Mouse (Mus musculus) layer of hippocampus, adult 9-10 months (tissue): ENCODE results near the gene Polr1d.

Experiments used
- DNase-seq: peaks from one replicate; pipeline ENCODE4 v3.0.0; 2022; ENCODE audit warnings: low spot score

The Polr1d gene

GRCm38 (mm10) chr5:147076799-147077165 lies at the start of gene Polr1d:
Gene Polr1d (plus strand): TSS chr5:147077050.
- no peak for DNase-seq

GRCm38 (mm10) chr5:147031281-147031680 lies 45.6 kb upstream of the Polr1d start:
- DNase-seq: no peak

- DNase-seq: no peak
These were observed 43.7 kb upstream of the Polr1d start for GRCm38 (mm10) chr5:147033155-147033554.

GRCm38 (mm10) chr5:147034283-147034682 lies 42.6 kb upstream of the Polr1d start:
- DNase-seq: no peak

GRCm38 (mm10) chr5:147035301-147035700 lies 41.5 kb upstream of the Polr1d start:
- no peak for DNase-seq

GRCm38 (mm10) chr5:147036028-147036427 lies 40.8 kb upstream of the Polr1d start:
- DNase-seq: no peak

GRCm38 (mm10) chr5:147036661-147037060 lies 40.2 kb upstream of the Polr1d start:
- no peak for DNase-seq

- DNase-seq: no peak
These were observed 39.2 kb upstream of the Polr1d start for GRCm38 (mm10) chr5:147037601-147038000.

GRCm38 (mm10) chr5:147039394-147039793 lies 37.5 kb upstream of the Polr1d start:
- DNase-seq: no peak

- no peak for DNase-seq
These were observed 34.6 kb upstream of the Polr1d start for GRCm38 (mm10) chr5:147041965-147042937.

- no peak for DNase-seq
These were observed 33.5 kb upstream of the Polr1d start for GRCm38 (mm10) chr5:147043240-147043844.

GRCm38 (mm10) chr5:147045311-147045710 lies 31.5 kb upstream of the Polr1d start:
- no peak for DNase-seq

GRCm38 (mm10) chr5:147045929-147046328 lies 30.9 kb upstream of the Polr1d start:
- no peak for DNase-seq

- no peak for DNase-seq
These were observed 27.2 kb upstream of the Polr1d start for GRCm38 (mm10) chr5:147049544-147050209.

GRCm38 (mm10) chr5:147050816-147051499 lies 25.9 kb upstream of the Polr1d start:
- DNase-seq: no peak

- DNase-seq: no peak
These were observed 25.1 kb upstream of the Polr1d start for GRCm38 (mm10) chr5:147051500-147052308.

GRCm38 (mm10) chr5:147052309-147052558 lies 24.6 kb upstream of the Polr1d start:
- DNase-seq: no peak

GRCm38 (mm10) chr5:147053071-147053470 lies 23.8 kb upstream of the Polr1d start:
- no peak for DNase-seq

- DNase-seq: no peak
These were observed 23.4 kb upstream of the Polr1d start for GRCm38 (mm10) chr5:147053481-147053880.

- DNase-seq: no peak
These were observed 22.5 kb upstream of the Polr1d start for GRCm38 (mm10) chr5:147054328-147054727.

- DNase-seq: no peak
These were observed 22.0 kb upstream of the Polr1d start for GRCm38 (mm10) chr5:147054747-147055270.
